Mouse (Mus musculus) liver, embryonic 14.5 days (tissue): Measurements from ENCODE around the gene Adipor2.

Experiments used
- CTCF ChIP-seq: IDR thresholded peaks from 2 replicates; pipeline ENCODE4 v1.5.1; 2016; ENCODE audit warnings: antibody characterized with exemption, low read depth, control low read depth
- EP300 ChIP-seq: IDR thresholded peaks from 2 replicates; pipeline ENCODE4 v1.6.1; 2016; ENCODE audit warnings: antibody characterized with exemption, low read depth

DNA sequence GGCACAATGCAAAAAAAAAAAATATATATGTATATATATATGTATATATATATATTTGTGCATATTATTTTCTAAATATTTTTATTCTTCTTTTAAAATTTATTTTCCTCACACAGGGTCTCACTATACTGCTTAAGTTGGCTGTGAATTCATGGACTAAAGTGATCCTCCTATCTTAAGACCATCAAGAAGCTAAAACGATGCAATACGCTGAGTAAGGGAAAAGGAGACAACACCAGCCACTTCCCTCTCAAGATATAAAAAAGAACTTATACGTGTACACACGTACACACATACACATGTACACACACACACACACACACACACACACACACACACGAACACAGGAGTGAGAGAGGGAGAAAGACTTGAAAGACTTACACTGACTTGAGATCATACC is 53.9 kb downstream of the Adipor2 start:
- TF ChIP-seq EP300 (no peak), CTCF (no peak)
